Mouse (Mus musculus): ENCODE measurements at regions not wholly inside any gene's neighbourhood (a gene's known extent, or its start where the extent isn't known, plus 50 kb on each side); places are given as distances from the start of the nearest gene placed in this dataset.

DNA sequence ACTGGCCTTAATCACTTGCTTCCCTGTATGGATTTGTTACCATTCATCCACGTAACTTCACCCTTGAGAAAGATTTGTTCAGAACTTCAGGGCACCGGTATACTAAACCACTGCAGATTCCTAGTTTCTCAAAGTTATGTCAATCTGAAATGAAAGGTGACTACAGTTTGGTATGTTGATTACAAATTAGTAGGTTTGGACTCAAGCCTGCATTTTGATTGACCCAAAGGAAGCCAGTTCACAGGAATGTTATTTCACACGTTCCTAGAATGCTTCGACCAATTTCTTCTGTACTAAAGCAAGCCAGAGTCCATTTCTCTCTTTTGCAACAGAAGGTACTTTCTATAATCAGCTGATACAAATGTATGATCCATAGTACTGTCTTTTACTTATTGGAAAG lies 70.4 kb upstream of the Lin7a start:
- TF ChIP-seq CTCF (IDR thresholded peaks at IDR 0.05; ENCODE audit: insufficient read depth, low read depth, low read length): no peak
- no peak for TF ChIP-seq POLR2A (IDR thresholded peaks at IDR 0.05; ENCODE audit: insufficient read depth, low read depth, low read length)

Measured in olfactory bulb, adult 2 months (tissue).